Mouse (Mus musculus): ENCODE measurements at regions not wholly inside any gene's neighbourhood (a gene's known extent, or its start where the extent isn't known, plus 50 kb on each side); places are given as distances from the start of the nearest gene placed in this dataset.

GRCm38 (mm10) chr1:117243599-117243998, 440.8 kb downstream of the Gm19965 start:
- DNase-seq (ENCODE audit: inconsistent ontology term), result no peak

GRCm38 (mm10) chr1:117248342-117248741, 445.6 kb downstream of the Gm19965 start:
- DNase-seq (ENCODE audit: inconsistent ontology term), result no peak

GRCm38 (mm10) chr1:117290746-117291145, 406.2 kb upstream of the Gm28363 start:
- peak; percentile 19 for DNase-seq (ENCODE audit: inconsistent ontology term)

- no peak for DNase-seq (ENCODE audit: inconsistent ontology term)
Measured at GRCm38 (mm10) chr1:117299232-117299631, 397.7 kb upstream of the Gm28363 start.

All from Muller cell, postnatal 12 days (primary cell).